Mouse (Mus musculus) liver, embryonic 14.5 days (tissue): Measurements from ENCODE around the gene Pole3.

ENCODE experiments used
- CTCF ChIP-seq: IDR thresholded peaks from 2 replicates; pipeline ENCODE4 v1.5.1; 2016; ENCODE audit warnings: antibody characterized with exemption, low read depth, control low read depth
- EP300 ChIP-seq: IDR thresholded peaks from 2 replicates; pipeline ENCODE4 v1.6.1; 2016; ENCODE audit warnings: antibody characterized with exemption, low read depth

DNA sequence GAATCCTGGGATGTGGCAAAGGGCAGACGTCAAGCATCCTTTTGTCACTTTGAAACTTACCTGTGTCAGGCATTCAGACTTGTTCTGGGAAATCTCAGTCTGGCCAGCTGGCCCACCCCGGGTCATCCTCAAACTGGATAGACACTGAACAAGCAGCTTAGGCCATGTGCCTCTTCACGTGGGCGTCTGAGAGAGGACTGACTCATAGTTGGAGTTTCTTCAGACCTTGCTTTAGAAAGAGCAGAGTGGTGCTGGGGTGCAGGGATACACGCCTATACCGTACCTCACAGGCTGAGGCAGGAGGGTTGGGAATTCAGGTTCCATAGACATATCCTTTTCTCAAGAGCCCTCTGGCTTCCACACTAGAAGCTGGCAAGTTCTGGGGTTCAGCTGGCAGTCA, 18.9 kb upstream of the Pole3 start:
- TF ChIP-seq CTCF (no peak), EP300 (no peak)
